Mouse (Mus musculus): ENCODE data around the gene Olfr676. TPM values are rescaled to one million over a fixed set of nuclear protein-coding genes. Genes with fewer than 3 reads are reported as not detected.

Gene Olfr676
- total RNA-seq (2012; rRNA removed) (not detected in 2 replicates), polyA plus RNA-seq (2012; ENCODE audit: insufficient read depth in 1 of 2, insufficient read length in 2 of 2, low read depth in 1 of 2, low replicate concordance in 2 of 2, missing spikeins in 1 of 2) (not detected)

GRCm38 (mm10) chr7:105032398-105032797 lies at the start of gene Olfr676:
Gene Olfr676 (plus strand): TSS chr7:105032698.
- no peak within 1 kb of the TSS for H3K9ac ChIP-seq (ENCODE audit: control insufficient read depth, low read depth, low read length, poor library complexity, severe bottlenecking)
- TF ChIP-seq EP300 (IDR thresholded peaks at IDR 0.05; ENCODE audit: low read depth in 1 of 2, low read length in 2 of 2): no peak
- TF ChIP-seq MAFK (IDR thresholded peaks at IDR 0.05; ENCODE audit: borderline replicate concordance, low read depth, low read length): no peak
- TF ChIP-seq MYB (IDR thresholded peaks at IDR 0.05; ENCODE audit: low read depth, low read length): no peak
- TF ChIP-seq NELFE (IDR thresholded peaks at IDR 0.05; ENCODE audit: low read depth, low read length): no peak
- no peak for TF ChIP-seq POLR2A (IDR thresholded peaks at IDR 0.05; ENCODE audit: control insufficient read depth in 1 of 2, insufficient read depth in 1 of 2, low read depth in 1 of 2, low read length in 2 of 2, poor library complexity in 1 of 2)
- TF ChIP-seq NRF1 (IDR thresholded peaks at IDR 0.05; ENCODE audit: insufficient read depth, low read depth, low read length, poor library complexity, severe bottlenecking): no peak
- TF ChIP-seq TCF12 (IDR thresholded peaks at IDR 0.05; ENCODE audit: low read depth, low read length): no peak
- no peak for TF ChIP-seq SMC3 (IDR thresholded peaks at IDR 0.05; ENCODE audit: low read depth, low read length)
- no peak for TF ChIP-seq RCOR1 (IDR thresholded peaks at IDR 0.05; ENCODE audit: low read depth, low read length)
- no peak for TF ChIP-seq RAD21 (IDR thresholded peaks at IDR 0.05; ENCODE audit: low read depth, low read length)
- TF ChIP-seq ZMIZ1 (IDR thresholded peaks at IDR 0.05; ENCODE audit: low read depth, low read length): no peak
- no peak for TF ChIP-seq MXI1 (IDR thresholded peaks at IDR 0.05; ENCODE audit: low read depth, low read length)
- TF ChIP-seq ZNF384 (IDR thresholded peaks at IDR 0.05; ENCODE audit: low read depth, low read length): no peak
- TF ChIP-seq ZC3H11A (IDR thresholded peaks at IDR 0.05; ENCODE audit: low read depth, low read length): no peak
- TF ChIP-seq CHD1 (IDR thresholded peaks at IDR 0.05; ENCODE audit: low read depth, low read length): no peak
- no peak for TF ChIP-seq USF2 (IDR thresholded peaks at IDR 0.05; ENCODE audit: borderline replicate concordance in 1 of 2, insufficient read depth in 1 of 2, low read depth in 1 of 2, low read length in 2 of 2)
- no peak for TF ChIP-seq MAX (IDR thresholded peaks at IDR 0.05; ENCODE audit: low read length)
- no peak for TF ChIP-seq CHD2 (IDR thresholded peaks at IDR 0.05; ENCODE audit: low read length)
- no peak for TF ChIP-seq E2F4 (IDR thresholded peaks at IDR 0.05; ENCODE audit: borderline replicate concordance, low read depth, low read length)
- no peak for TF ChIP-seq MYC (IDR thresholded peaks at IDR 0.05; ENCODE audit: low read depth, low read length)
- H3K36me3 ChIP-seq (ENCODE audit: control insufficient read depth in 1 of 2, insufficient read depth in 2 of 2, low read length in 2 of 2): no peaks in the 10 kb centered on the region
- no peaks in the 10 kb centered on the region for H3K9me3 ChIP-seq (replicated peaks; ENCODE audit: insufficient read depth, low read length)
- H3K27me3 ChIP-seq (ENCODE audit: control insufficient read depth in 1 of 2, insufficient read depth in 2 of 2, low read length in 2 of 2): no peaks in the 10 kb centered on the region
- no peak within 1 kb of the TSS for H3K27ac ChIP-seq (ENCODE audit: control insufficient read depth, low read depth, low read length)
- DNase-seq (ENCODE audit: low read depth, low spot score): no peak
- no peaks in the 10 kb centered on the region for H3K4me1 ChIP-seq (ENCODE audit: control insufficient read depth in 1 of 2, insufficient read depth in 2 of 2, low read length in 2 of 2)
- no peaks in the 10 kb centered on the region for H3K79me2 ChIP-seq (ENCODE audit: control insufficient read depth, insufficient read depth, low read length, poor library complexity)
- H3K4me3 ChIP-seq (ENCODE audit: control insufficient read depth in 1 of 2, insufficient read depth in 1 of 2, low read depth in 2 of 2, low read length in 2 of 2): no peak within 1 kb of the TSS

GRCm38 (mm10) chr7:105001929-105002328 lies 30.6 kb upstream of the Olfr676 start, which contains the start of gene Olfr672:
Gene Olfr672 (minus strand): TSS chr7:105002029.
- Histone ChIP-seq H3K4me1 (ENCODE audit: control insufficient read depth in 1 of 2, insufficient read depth in 2 of 2, low read length in 2 of 2) (no peaks in the 10 kb centered on the region), H3K9me3 (replicated peaks; ENCODE audit: insufficient read depth, low read length) (no peaks in the 10 kb centered on the region), H3K27ac (ENCODE audit: control insufficient read depth, low read depth, low read length) (no peak within 1 kb of the TSS), H3K36me3 (ENCODE audit: control insufficient read depth in 1 of 2, insufficient read depth in 2 of 2, low read length in 2 of 2) (no peaks in the 10 kb centered on the region), H3K79me2 (ENCODE audit: control insufficient read depth, insufficient read depth, low read length, poor library complexity) (no peaks in the 10 kb centered on the region), H3K27me3 (ENCODE audit: control insufficient read depth in 1 of 2, insufficient read depth in 2 of 2, low read length in 2 of 2) (no peaks in the 10 kb centered on the region), H3K9ac (ENCODE audit: control insufficient read depth, low read depth, low read length, poor library complexity, severe bottlenecking) (no peak within 1 kb of the TSS), H3K4me3 (ENCODE audit: control insufficient read depth in 1 of 2, insufficient read depth in 1 of 2, low read depth in 2 of 2, low read length in 2 of 2) (no peak within 1 kb of the TSS)
- TF ChIP-seq USF1 (IDR thresholded peaks at IDR 0.05; ENCODE audit: low read depth, low read length) (no peak), MEF2A (IDR thresholded peaks at IDR 0.05; ENCODE audit: extremely low read depth, insufficient replicate concordance, low read depth, low read length, poor library complexity, severe bottlenecking) (no peak), TCF12 (IDR thresholded peaks at IDR 0.05; ENCODE audit: low read depth, low read length) (no peak), ZKSCAN1 (IDR thresholded peaks at IDR 0.05; ENCODE audit: low read depth, low read length) (no peak), POLR2AphosphoS5 (IDR thresholded peaks at IDR 0.05; ENCODE audit: borderline replicate concordance, low read depth, low read length) (no peak), UBTF (IDR thresholded peaks at IDR 0.05; ENCODE audit: borderline replicate concordance, insufficient read depth, low read depth, low read length) (no peak), E2F4 (IDR thresholded peaks at IDR 0.05; ENCODE audit: borderline replicate concordance, low read depth, low read length) (no peak), BHLHE40 (IDR thresholded peaks at IDR 0.05; ENCODE audit: borderline replicate concordance, low read depth, low read length) (no peak)
- DNase-seq (ENCODE audit: low read depth, low spot score): no peak

All from MEL (cell line).